11 mouse cellular contexts compared by ENCODE assay signal in the genomic region with DNA sequence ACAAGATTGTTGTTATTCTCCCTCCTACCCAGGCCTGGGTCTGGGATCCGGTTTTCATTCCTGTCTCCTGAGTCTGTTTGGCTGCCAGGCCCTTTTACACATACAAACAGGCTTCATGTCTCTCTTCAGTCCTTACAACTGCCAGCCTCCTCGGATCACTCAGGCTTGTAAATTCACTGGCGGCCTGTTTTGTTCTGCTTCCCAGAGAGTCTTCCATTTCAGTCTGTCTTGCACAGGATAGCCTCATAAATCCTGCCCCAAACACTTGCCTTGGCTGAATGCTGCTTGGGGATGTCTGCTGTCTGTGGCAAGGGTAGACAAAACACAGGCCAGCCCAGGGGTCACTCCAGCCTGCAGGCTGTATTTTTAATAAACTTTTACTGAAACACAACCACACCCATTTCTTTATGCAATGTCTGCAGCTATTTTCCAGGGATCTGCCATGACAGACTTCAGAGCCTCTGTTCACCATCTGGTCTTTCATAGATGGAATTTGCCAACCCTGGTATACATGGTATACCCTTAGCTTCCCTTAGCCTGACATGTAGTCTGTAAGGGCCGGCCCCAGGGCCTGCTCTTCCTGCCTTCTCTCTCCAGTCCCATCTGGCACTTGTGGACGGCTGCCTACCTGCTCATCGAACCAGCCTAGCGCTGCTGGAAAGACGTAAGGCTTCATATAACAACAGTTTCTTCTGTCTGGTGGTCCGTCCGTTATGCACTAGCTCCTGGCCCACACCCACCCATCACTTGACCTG.
A peak's percentile ranks its signal among the peaks of the same experiment; 100 is the strongest.
DNase-seq lines count a peak whose midpoint lies in the region; ATAC-seq and TF ChIP-seq lines count a peak whose summit lies in the region.
"Had no signal": no experiment of that assay in that cellular context is flagged by ENCODE, and none has a peak within 500 bp of the region (broad histone marks: within the 10 kb centered on the region; RNA-seq: fewer than 3 reads in every experiment).

No protein-coding gene starts in this region.

- no peaks in the 10 kb centered on the region for H3K9me3 ChIP-seq in hindbrain, embryonic 13.5 days
- H3K9me3 ChIP-seq in hindbrain, postnatal 0 days (ENCODE audit: low read length): no peaks in the 10 kb centered on the region
- H3K9me3 ChIP-seq in stomach, embryonic 14.5 days (ENCODE audit: control insufficient read depth, low read depth, low read length): no peaks in the 10 kb centered on the region
- no peaks in the 10 kb centered on the region for H3K9me3 ChIP-seq in stomach, postnatal 0 days (ENCODE audit: control insufficient read depth, low read length)
- H3K9me3 ChIP-seq in limb, embryonic 10.5 days (replicated peaks): no peaks in the 10 kb centered on the region
- no peaks in the 10 kb centered on the region for H3K9me3 ChIP-seq in stomach, embryonic 16.5 days (replicated peaks; ENCODE audit: control insufficient read depth, low read length)
- H3K9me3 ChIP-seq: embryonic facial prominence, embryonic 12.5 days had no signal

- DNase-seq in hindbrain, postnatal 0 days (ENCODE audit: low spot score): no peak
- DNase-seq in stomach, postnatal 0 days (ENCODE audit: low spot score): no peak
- peak; percentile 32 for DNase-seq in limb, embryonic 10.5 days (ENCODE audit: low spot score)
- no peak for DNase-seq in spleen, postnatal 4 days (ENCODE audit: low spot score in 2 of 2)
- no peak for DNase-seq in cerebellum, postnatal 36 days
- DNase-seq: lung, embryonic 14.5 days; thymus, adult 2 months had no signal

- no peaks in the 10 kb centered on the region for H3K27me3 ChIP-seq in hindbrain, embryonic 13.5 days
- H3K27me3 ChIP-seq in hindbrain, postnatal 0 days (ENCODE audit: insufficient read depth, low read length): no peaks in the 10 kb centered on the region
- no peaks in the 10 kb centered on the region for H3K27me3 ChIP-seq in stomach, embryonic 14.5 days (ENCODE audit: control insufficient read depth, insufficient read depth, low read length)
- no peaks in the 10 kb centered on the region for H3K27me3 ChIP-seq in stomach, postnatal 0 days (ENCODE audit: control insufficient read depth, insufficient read depth, low read length)
- no peaks in the 10 kb centered on the region for H3K27me3 ChIP-seq in limb, embryonic 10.5 days (ENCODE audit: low read depth, poor library complexity, severe bottlenecking)
- no peaks in the 10 kb centered on the region for H3K27me3 ChIP-seq in stomach, embryonic 16.5 days (ENCODE audit: control insufficient read depth, insufficient read depth, low read length)
- H3K27me3 ChIP-seq: embryonic facial prominence, embryonic 12.5 days had no signal

- 67% methylated on average over 10 of the region's 10 CpGs for WGBS in hindbrain, embryonic 13.5 days
- WGBS in hindbrain, postnatal 0 days: 58% methylated on average over 10 of the region's 10 CpGs
- 67% methylated on average over 10 of the region's 10 CpGs for WGBS in stomach, embryonic 14.5 days
- 65% methylated on average over 10 of the region's 10 CpGs for WGBS in stomach, postnatal 0 days
- 54% methylated on average over 10 of the region's 10 CpGs for WGBS in limb, embryonic 10.5 days
- WGBS in stomach, embryonic 16.5 days: 66% methylated on average over 10 of the region's 10 CpGs

- no peak overlapping the region for H3K4me3 ChIP-seq in hindbrain, embryonic 13.5 days
- no peak overlapping the region for H3K4me3 ChIP-seq in hindbrain, postnatal 0 days (ENCODE audit: low read length)
- H3K4me3 ChIP-seq in stomach, embryonic 14.5 days (ENCODE audit: low read depth, low read length): no peak overlapping the region
- H3K4me3 ChIP-seq in stomach, postnatal 0 days (ENCODE audit: low read depth, low read length): no peak overlapping the region
- no peak overlapping the region for H3K4me3 ChIP-seq in limb, embryonic 10.5 days
- H3K4me3 ChIP-seq in stomach, embryonic 16.5 days (replicated peaks; ENCODE audit: low read length): no peak overlapping the region
- H3K4me3 ChIP-seq: embryonic facial prominence, embryonic 12.5 days had no signal

- no peak for TF ChIP-seq EP300 in stomach, postnatal 0 days (optimal IDR thresholded peaks at IDR 0.05)

- no peak overlapping the region for H3K4me2 ChIP-seq in hindbrain, embryonic 13.5 days
- H3K4me2 ChIP-seq in hindbrain, postnatal 0 days (ENCODE audit: low read depth, low read length): no peak overlapping the region
- H3K4me2 ChIP-seq in stomach, embryonic 14.5 days (replicated peaks; ENCODE audit: low read depth, low read length): no peak overlapping the region
- no peak overlapping the region for H3K4me2 ChIP-seq in stomach, postnatal 0 days (replicated peaks; ENCODE audit: low read depth)
- no peak overlapping the region for H3K4me2 ChIP-seq in stomach, embryonic 16.5 days (ENCODE audit: low read depth, low read length)
- H3K4me2 ChIP-seq: embryonic facial prominence, embryonic 12.5 days; lung, embryonic 14.5 days had no signal

- no peaks in the 10 kb centered on the region for H3K36me3 ChIP-seq in hindbrain, embryonic 13.5 days
- H3K36me3 ChIP-seq in hindbrain, postnatal 0 days (ENCODE audit: insufficient read depth, low read length): no peaks in the 10 kb centered on the region
- no peaks in the 10 kb centered on the region for H3K36me3 ChIP-seq in stomach, embryonic 14.5 days (ENCODE audit: control insufficient read depth, insufficient read depth, low read length)
- H3K36me3 ChIP-seq in stomach, postnatal 0 days (ENCODE audit: control insufficient read depth, insufficient read depth, low read length): no peaks in the 10 kb centered on the region
- H3K36me3 ChIP-seq in limb, embryonic 10.5 days: no peaks in the 10 kb centered on the region
- H3K36me3 ChIP-seq in stomach, embryonic 16.5 days (ENCODE audit: control insufficient read depth, insufficient read depth, low read length): no peaks in the 10 kb centered on the region
- H3K36me3 ChIP-seq: embryonic facial prominence, embryonic 12.5 days had no signal

- H3K4me1 ChIP-seq in hindbrain, embryonic 13.5 days (replicated peaks): peaks cover 10% of the 10 kb centered on the region
- H3K4me1 ChIP-seq in hindbrain, postnatal 0 days (ENCODE audit: insufficient read depth, low read length): no peaks in the 10 kb centered on the region
- peaks cover 3% of the 10 kb centered on the region; the same call in 1 of the 2 replicates for H3K4me1 ChIP-seq in stomach, embryonic 14.5 days (ENCODE audit: control insufficient read depth, insufficient read depth, low read length)
- H3K4me1 ChIP-seq in stomach, postnatal 0 days (replicated peaks; ENCODE audit: control insufficient read depth, insufficient read depth): no peaks in the 10 kb centered on the region
- H3K4me1 ChIP-seq in limb, embryonic 10.5 days: peaks cover 12% of the 10 kb centered on the region
- no peaks in the 10 kb centered on the region for H3K4me1 ChIP-seq in stomach, embryonic 16.5 days (ENCODE audit: control insufficient read depth, insufficient read depth, low read length)
- H3K4me1 ChIP-seq: embryonic facial prominence, embryonic 12.5 days had no signal

- H3K27ac ChIP-seq in hindbrain, embryonic 13.5 days: peak overlapping the region; percentile 32; the same call in 1 of the 2 replicates
- H3K27ac ChIP-seq in hindbrain, postnatal 0 days: no peak overlapping the region
- peak overlapping the region; percentile 39; the same call in 1 of the 2 replicates for H3K27ac ChIP-seq in stomach, embryonic 14.5 days (ENCODE audit: low read length)
- H3K27ac ChIP-seq in stomach, postnatal 0 days (replicated peaks): no peak overlapping the region
- peak overlapping the region; percentile 63 for H3K27ac ChIP-seq in limb, embryonic 10.5 days
- H3K27ac ChIP-seq in stomach, embryonic 16.5 days (ENCODE audit: low read length): peak overlapping the region; percentile 9; the same call in 1 of the 2 replicates
- H3K27ac ChIP-seq: embryonic facial prominence, embryonic 12.5 days had no signal

- TF ChIP-seq CTCF in hindbrain, postnatal 0 days (IDR thresholded peaks at IDR 0.05; ENCODE audit: low read depth): no peak
- no peak for TF ChIP-seq CTCF in stomach, postnatal 0 days (IDR thresholded peaks at IDR 0.05; ENCODE audit: low read depth)

- H3K9ac ChIP-seq in hindbrain, embryonic 13.5 days: no peak overlapping the region
- no peak overlapping the region for H3K9ac ChIP-seq in hindbrain, postnatal 0 days (replicated peaks; ENCODE audit: low read length)
- no peak overlapping the region for H3K9ac ChIP-seq in stomach, embryonic 14.5 days (replicated peaks; ENCODE audit: low read depth, low read length)
- no peak overlapping the region for H3K9ac ChIP-seq in stomach, postnatal 0 days (ENCODE audit: low read length)
- no peak overlapping the region for H3K9ac ChIP-seq in stomach, embryonic 16.5 days (ENCODE audit: low read length)
- H3K9ac ChIP-seq: embryonic facial prominence, embryonic 12.5 days; lung, embryonic 14.5 days had no signal

- no peak for ATAC-seq in hindbrain, embryonic 13.5 days (ENCODE audit: low FRiP score)
- no peak for ATAC-seq in hindbrain, postnatal 0 days
- no peak for ATAC-seq in stomach, embryonic 14.5 days (ENCODE audit: insufficient number of reproducible peaks, insufficient read depth, low FRiP score, low read depth)
- ATAC-seq in stomach, postnatal 0 days (ENCODE audit: low FRiP score, low TSS enrichment): no peak
- ATAC-seq in stomach, embryonic 16.5 days (ENCODE audit: insufficient read depth, low FRiP score): no peak

Comparison
In these comparisons a context has a peak if more than half of its experiments do, and no peak if none do; other contexts are left out.
1. H3K27ac ChIP-seq: peak in hindbrain, embryonic 13.5 days (single experiment), stomach, embryonic 14.5 days (single experiment), limb, embryonic 10.5 days (single experiment) and stomach, embryonic 16.5 days (single experiment); none in hindbrain, postnatal 0 days (single experiment) and stomach, postnatal 0 days (single experiment).